Mouse (Mus musculus) layer of hippocampus, adult 18-20 months (tissue): ENCODE results near the gene Ftl1-ps1. TPM values are rescaled to one million over a fixed set of nuclear protein-coding genes. Genes with fewer than 3 reads are reported as not detected.

ENCODE experiments used
- DNase-seq, 2 experiments: peaks; one replicate each; pipeline ENCODE4 v3.0.0; 2022; ENCODE audit warnings: low spot score in 2 of 2
- long read RNA-seq: library from polyadenylated mRNA; stranded (forward); transcript quantifications from one replicate; pipeline ENCODE4 v2.0.0, GENCODE M21; 2021
- microRNA-seq, 2 experiments: library from miRNA; unstranded; fragments of <30 nt; microRNA quantifications; one replicate each; pipeline ENCODE4 v1.2.0; 2021
- total RNA-seq, 2 experiments: library from RNA; stranded (reverse); gene quantifications; 2 replicates each; pipeline ENCODE4 v1.2.3; 2021

Gene Ftl1-ps1
- 100 to 1,000 TPM; 173 to 201 TPM for total RNA-seq
- long read RNA-seq, transcript Ftl1-ps1-202 (1 exons, 938 nt): major isoform, 121 of 121 reads
- long read RNA-seq, partial matches to known transcripts: 0 of 121 reads
- long read RNA-seq, other reads (novel, unspliced or antisense): 0 of 121 reads

DNA sequence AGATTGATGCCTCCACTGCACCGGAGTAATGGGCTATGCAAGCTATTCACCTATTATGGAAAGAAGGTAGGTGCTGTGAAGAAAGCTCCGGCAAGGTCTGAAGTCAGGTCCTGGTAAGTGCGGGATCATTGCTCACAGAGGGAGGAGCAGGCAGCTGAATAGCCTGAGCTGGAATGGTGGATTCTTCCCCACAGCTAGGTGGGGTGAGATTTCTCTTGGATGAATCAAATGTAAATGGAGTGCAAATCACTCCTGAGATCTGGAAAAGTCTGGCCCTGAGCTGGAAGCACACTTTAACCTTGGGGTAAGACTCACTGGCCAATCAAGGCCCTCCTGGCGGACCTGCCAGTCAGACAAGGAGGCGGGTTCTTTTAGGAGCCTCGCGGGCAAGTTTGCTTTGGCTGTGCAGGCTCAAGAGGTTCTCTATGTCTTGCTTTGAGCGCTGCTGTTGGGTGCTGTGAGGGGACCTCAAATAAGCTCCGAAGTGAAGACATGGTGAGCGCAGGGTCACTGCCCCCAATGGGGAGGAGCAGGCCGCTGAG lies at the start of gene Ftl1-ps1:
TSS of gene Ftl1-ps1 (plus strand) at position 397 of the 542 bp plus-strand sequence.
- DNase-seq: no peak

DNA sequence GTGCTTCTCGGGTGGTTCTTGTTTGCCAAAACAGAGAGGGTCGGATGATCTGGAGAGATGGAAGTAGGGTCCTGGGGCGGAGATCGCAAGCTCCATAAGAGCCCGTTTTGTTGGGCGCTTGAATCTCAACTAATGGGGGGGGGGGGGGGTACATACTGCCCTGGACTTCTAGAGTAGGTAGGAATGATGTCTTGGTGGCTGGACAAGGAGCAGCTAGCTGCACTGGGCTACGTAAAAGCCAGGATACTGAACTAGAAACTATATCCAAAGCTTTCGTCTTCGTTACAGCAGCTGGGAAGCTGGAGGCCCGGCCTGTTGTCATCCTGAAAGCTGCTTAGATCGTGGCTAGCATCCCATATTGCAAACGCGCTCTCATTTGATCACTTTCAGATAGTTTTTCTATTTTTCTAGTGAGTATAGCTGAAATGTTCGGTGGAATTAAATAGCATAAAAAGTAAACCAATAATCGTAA lies 49.0 kb upstream of the Ftl1-ps1 start:
- no peak for DNase-seq

DNA sequence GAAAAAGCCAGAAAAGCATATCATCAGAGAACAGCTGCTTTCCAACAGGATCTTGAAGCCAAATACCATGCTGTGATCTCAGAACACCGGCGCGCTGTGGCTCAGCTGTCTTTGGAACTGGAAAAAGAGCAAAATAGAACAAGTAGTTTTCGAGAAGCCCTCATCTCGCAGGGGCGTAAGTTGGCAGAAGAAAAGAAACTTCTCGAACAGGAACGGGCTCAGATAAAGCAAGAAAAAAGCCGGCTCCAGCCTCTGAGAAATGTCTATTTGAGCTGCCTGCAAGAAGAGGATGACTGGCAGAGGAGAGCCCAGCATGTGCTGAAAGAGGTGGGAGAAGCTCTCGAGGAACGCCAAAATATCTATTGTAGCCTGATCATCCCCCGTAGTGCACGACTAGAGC lies 43.0 kb upstream of the Ftl1-ps1 start:
- DNase-seq: peak in 1 of 2 experiments; percentile 47

DNA sequence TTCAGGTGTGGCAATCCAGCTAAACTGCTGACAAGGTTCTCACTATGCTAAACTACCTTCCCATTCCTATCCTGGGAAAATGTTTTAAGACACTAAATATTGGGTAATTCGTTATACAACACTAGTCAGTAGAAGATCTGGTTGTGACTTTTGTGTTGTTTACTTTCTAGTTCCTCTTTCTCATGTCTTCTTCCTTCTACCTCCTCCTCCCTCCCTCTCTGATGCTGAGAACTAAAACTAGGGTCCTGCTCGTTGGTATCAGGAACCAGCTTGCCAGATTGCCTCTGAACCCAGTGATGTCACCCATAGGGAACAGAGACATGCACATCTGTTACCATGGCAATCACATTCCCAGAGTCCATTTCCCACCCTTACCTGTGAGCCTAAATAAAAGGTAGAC lies 37.3 kb upstream of the Ftl1-ps1 start:
- DNase-seq: no peak

DNA sequence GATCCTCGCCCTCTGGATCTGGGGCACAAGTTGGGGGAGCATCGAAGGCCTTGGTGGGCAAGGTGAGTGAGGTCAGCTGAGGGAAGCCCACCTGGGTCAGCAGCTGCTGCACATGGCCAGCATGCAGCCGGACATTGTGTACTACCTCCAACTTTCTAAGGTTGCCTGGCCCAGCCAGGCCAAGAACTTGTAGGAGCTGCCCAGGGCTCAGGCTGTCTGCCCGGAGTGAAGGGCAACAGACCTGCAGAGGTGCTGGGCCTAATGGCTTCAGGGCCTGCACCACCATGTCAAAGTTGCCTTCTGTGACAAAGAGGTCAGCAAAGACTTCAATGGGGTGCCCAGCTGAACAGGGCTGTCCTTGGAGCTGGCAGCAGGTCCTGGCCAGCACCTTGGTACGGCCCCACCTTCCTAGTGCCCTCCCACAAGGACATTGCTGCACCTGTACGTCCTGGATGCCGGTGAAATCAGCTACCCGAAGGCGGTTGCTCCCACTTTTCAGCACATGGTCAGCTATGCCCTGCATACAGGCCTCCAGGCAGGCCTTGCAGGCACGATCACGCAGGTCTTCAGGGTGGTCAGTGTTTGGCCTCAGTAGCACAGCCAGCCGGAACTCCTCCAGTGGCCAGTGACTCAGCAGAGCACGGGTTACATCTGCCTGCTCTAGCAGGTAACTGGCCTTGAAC lies 36.2 kb upstream of the Ftl1-ps1 start:
- DNase-seq: no peak

DNA sequence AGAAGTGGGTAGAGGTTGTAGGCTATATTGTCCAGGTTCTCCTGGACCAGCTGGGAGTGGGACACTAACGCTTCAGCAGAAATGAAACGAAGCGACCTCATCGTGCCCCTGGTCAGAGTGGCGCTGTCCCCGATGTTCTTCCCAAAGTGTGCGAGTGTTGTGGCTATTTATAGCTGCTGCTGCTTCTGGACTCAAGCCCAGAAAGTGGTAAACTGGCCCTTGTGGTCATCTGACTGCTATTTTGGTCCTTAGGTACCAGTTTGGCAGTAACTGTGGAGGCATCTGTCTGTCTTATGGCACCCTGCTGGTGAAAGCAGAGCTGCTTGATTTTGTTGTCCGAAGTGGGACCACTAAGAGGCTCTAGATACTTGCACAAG lies 35.6 kb upstream of the Ftl1-ps1 start, which contains the start of gene Lrrc14b:
TSS of gene Lrrc14b (minus strand) at position 147 of the 377 bp plus-strand sequence.
- DNase-seq: no peak

DNA sequence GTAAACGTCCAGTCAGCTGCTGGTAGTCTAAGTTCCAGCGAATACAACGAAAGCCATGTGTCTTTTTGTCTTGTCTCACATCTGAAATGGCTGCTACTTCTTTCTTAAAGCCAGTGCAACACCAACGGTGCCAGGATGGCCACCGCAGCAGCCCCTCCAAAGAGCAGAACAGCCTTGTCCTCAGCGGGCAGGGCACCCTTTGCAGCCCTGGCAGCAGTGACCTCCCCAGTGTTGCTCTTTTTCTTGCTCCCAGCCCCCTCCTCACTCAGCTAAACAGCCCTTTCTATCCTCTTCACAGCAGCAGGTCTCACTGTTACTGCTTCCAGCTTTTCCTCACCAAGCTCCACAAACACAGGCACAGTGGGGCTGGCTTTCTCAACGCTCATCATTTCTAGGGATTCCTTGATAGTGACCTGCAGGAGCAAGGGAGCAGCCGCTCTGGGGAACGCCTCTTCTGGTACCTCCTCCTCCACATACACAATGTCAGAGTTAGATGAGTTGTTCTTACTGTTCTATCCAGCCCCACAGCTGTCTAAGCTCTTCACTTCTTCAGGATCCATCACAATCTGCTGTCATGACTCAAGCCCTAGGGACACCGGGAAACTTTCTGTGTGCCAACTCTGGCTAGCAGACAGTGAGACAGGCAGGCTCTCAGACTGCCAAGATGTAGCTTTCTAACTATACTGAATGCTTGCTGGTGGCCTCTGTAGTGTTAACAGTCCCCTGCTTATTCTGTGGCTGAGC lies 17.8 kb upstream of the Ftl1-ps1 start:
- DNase-seq: peak in 1 of 2 experiments; percentile 36

DNA sequence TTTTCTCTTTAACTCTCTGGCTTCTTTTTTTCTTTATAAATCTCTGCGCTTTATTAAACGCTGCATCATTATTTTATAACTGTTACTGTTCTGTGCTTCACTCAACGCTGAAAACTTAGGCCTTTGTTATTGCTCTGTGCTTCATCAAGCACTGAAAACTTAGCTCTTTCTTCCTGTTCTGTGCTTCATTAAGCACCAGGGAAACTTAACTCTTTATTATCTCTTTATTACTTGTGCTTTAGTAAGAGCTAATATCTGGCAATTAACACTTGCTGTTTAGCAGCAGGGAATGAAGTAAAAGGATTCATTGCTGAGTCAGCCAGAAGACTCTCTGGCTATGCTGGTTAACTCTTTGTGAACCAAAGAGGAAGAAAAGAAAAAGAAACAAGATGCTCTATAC lies 17.2 kb upstream of the Ftl1-ps1 start:
- no peak for DNase-seq

DNA sequence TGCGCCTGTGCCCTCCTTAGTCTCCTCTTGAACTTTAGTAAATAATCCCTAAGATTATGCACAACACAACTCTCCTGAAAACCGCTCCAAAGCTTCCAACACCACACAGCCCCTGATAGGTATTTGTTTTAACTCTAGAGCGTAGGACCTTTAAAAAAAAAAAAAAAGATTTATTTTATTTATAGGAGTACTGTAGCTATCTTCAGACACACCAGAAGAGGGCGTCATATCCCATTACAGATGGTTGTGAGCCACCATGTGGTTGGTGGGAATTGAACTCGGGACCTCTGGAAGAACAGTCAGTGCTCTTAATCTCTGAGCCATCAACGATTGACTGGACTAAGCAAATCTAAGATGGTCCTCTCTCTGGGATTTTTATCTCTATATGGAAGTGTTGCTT lies 9.8 kb upstream of the Ftl1-ps1 start:
- no peak for DNase-seq

DNA sequence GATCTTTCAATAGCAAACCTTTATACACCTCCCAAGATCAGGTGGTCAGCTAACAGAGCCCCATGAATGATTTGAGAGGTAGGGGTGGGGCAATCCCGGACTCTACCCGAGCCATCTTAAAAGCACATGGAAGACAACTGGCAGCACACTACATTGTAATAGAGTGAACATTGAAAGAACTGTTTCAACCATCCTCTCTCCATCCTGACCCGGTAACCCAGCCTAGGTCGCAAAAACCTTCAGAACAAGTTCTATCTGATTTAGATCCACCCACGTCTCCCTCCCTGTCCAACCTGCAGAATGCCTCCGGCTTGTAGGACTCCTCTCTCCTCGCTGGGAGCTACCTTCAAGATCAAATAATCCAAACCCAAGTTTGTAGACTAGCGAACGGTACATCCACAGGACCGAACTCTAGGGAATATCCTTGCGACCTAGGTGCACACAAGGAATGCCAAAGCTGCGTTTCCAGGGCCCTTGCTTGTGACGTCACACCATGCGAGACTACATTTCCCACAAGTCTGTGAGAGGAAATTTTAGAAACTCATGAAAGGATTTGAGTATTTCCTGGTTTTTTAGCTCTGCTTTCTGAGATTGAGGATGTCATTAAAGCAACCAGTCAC lies 9.0 kb upstream of the Ftl1-ps1 start, which contains the start of gene Zfp72:
TSS of gene Zfp72 (minus strand) at position 466 of the 620 bp plus-strand sequence.
- DNase-seq: peak; percentile 70 to 90

DNA sequence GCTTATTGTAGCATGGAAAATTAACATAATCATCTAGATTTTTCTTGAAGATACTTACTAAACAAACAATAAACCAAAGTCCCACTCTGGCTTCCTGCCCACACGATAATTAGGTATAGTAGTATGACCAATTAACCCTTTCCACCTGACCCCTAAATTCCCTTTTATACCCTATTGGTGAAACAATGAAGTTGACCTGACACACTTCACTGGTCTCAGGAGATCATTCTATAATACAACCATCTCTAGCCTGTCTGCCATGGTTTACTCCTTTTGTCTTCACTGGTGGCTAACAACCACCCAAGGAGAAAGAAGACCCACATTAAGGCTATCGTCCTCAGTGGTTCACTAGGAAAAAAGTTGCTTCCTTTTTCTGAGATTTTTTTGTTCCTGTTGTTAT lies 8.3 kb upstream of the Ftl1-ps1 start:
- DNase-seq: no peak

DNA sequence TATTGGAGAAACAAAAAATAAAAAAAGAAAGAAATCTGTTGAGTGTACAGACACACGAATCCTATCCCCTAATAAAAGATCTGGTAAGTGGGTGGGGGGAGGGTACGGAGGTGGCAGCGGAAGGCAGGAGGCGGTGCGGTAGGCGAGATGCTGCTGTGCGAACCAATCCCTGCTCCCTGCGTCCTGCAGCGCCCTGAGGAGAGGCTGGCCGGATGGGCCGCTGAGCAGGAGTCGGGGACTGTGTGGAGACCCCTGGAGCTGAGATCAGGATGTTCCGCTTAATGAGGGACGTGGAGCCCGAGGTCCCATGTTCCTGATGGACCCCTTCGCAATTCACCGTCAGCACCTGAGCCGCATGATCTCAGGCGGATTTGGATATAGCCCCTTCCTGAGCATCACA lies 40.4 kb downstream of the Ftl1-ps1 start:
- DNase-seq: no peak

Small RNA genes lying within 50 kb of the gene (microRNA-seq; reads per million reads assigned to microRNA genes)
- 0 reads per million in 2 experiments for gene Mir692-3

Other genes with a start within 250 kb of the Ftl1-ps1 start
- 10 to 100 TPM; 63.6 to 70.9 TPM for gene Exoc3, start 191.0 kb upstream of the Ftl1-ps1 start, total RNA-seq
- under 1 TPM; 0.50 to 0.58 TPM for gene Ahrr, start 107.4 kb upstream of the Ftl1-ps1 start, total RNA-seq
- gene Pdcd6, start 82.1 kb upstream of the Ftl1-ps1 start, total RNA-seq: 10 to 100 TPM; 68.7 to 70.7 TPM
- gene Sdha, start 49.4 kb upstream of the Ftl1-ps1 start, total RNA-seq: 100 to 1,000 TPM; 347 to 354 TPM
- 10 to 100 TPM; 85.6 to 85.8 TPM for gene Ccdc127, start 49.4 kb upstream of the Ftl1-ps1 start, total RNA-seq
- gene Lrrc14b, start 35.7 kb upstream of the Ftl1-ps1 start, total RNA-seq: not detected
- 1 to 10 TPM; 5.0 to 5.1 TPM for gene Zfp72, start 8.9 kb upstream of the Ftl1-ps1 start, total RNA-seq
- 1 to 10 TPM; 6.6 to 7.1 TPM for gene Zfp825, start 94.3 kb downstream of the Ftl1-ps1 start, total RNA-seq
- 1 to 10 TPM; 8.7 to 9.3 TPM for gene Erap1, start 239.9 kb downstream of the Ftl1-ps1 start, total RNA-seq